Mouse (Mus musculus) frontal cortex, adult (tissue): ENCODE data around the gene Ntmt1.
A peak's percentile ranks its signal among the peaks of the same experiment; 100 is the strongest.

Source experiments
- ATAC-seq: cut with Nextera tagmentation; 2 replicates; pipeline ENCODE4 v1.9.2; 2017; ENCODE audit warnings: mild to moderate bottlenecking, moderate library complexity, mixed read lengths; ENCODE audit not compliant: low TSS enrichment

The Ntmt1 gene

GRCm38 (mm10) chr2:30823385-30824153 is 15.9 kb downstream of the Ntmt1 start:
- ATAC-seq: peak; percentile 18; the same call in 1 of the 2 replicates

GRCm38 (mm10) chr2:30826825-30827748 is 19.5 kb downstream of the Ntmt1 start:
- ATAC-seq: peak; percentile 20; the same call in 1 of the 2 replicates

- ATAC-seq: peak; percentile 84
Measured at GRCm38 (mm10) chr2:30827749-30828475, 20.3 kb downstream of the Ntmt1 start.

- ATAC-seq: no peak
Measured at GRCm38 (mm10) chr2:30829315-30829714, 21.7 kb downstream of the Ntmt1 start.

GRCm38 (mm10) chr2:30830283-30830795 is 22.7 kb downstream of the Ntmt1 start, which contains the start of gene Asb6:
TSS of gene Asb6 (minus strand) at chr2:30830333.
- ATAC-seq: no peak

- ATAC-seq: no peak
Measured at GRCm38 (mm10) chr2:30833644-30834043, 26.0 kb downstream of the Ntmt1 start.

GRCm38 (mm10) chr2:30834373-30835022 is 26.9 kb downstream of the Ntmt1 start, which contains the start of gene Prrx2:
TSS of gene Prrx2 (plus strand) at chr2:30834972.
- no peak for ATAC-seq

- peak; percentile 73 for ATAC-seq
Measured at GRCm38 (mm10) chr2:30836238-30836990, 28.8 kb downstream of the Ntmt1 start.

- no peak; the same call in 1 of the 2 replicates for ATAC-seq
Measured at GRCm38 (mm10) chr2:30842615-30843014, 35.0 kb downstream of the Ntmt1 start.

- ATAC-seq: no peak; the same call in 1 of the 2 replicates
Measured at GRCm38 (mm10) chr2:30845152-30846070, 37.8 kb downstream of the Ntmt1 start.

- no peak for ATAC-seq
Measured at GRCm38 (mm10) chr2:30846236-30846635, 38.6 kb downstream of the Ntmt1 start.

GRCm38 (mm10) chr2:30846723-30847122 is 39.1 kb downstream of the Ntmt1 start:
- ATAC-seq: no peak

- ATAC-seq: no peak
Measured at GRCm38 (mm10) chr2:30848184-30848583, 40.6 kb downstream of the Ntmt1 start.

- ATAC-seq: no peak
Measured at GRCm38 (mm10) chr2:30850581-30850980, 43.0 kb downstream of the Ntmt1 start.

- no peak for ATAC-seq
Measured at GRCm38 (mm10) chr2:30852771-30853313, 45.2 kb downstream of the Ntmt1 start.

- 0 out of 2 replicates have a peak, but pooled peaks have one; percentile 41 for ATAC-seq
Measured at GRCm38 (mm10) chr2:30857076-30857475, 49.5 kb downstream of the Ntmt1 start.

- ATAC-seq: no peak
Measured at GRCm38 (mm10) chr2:30859782-30860181, 52.2 kb downstream of the Ntmt1 start.

GRCm38 (mm10) chr2:30862081-30862480 is 54.5 kb downstream of the Ntmt1 start:
- no peak for ATAC-seq

- ATAC-seq: no peak
Measured at GRCm38 (mm10) chr2:30863574-30863973, 55.9 kb downstream of the Ntmt1 start.
